Mouse (Mus musculus) mammary gland, adult 2 months (tissue): Measurements from ENCODE around the gene Olfr1353. TPM values are rescaled to one million over a fixed set of nuclear protein-coding genes. Genes with fewer than 3 reads are reported as not detected.

Experiments used
- polyA plus RNA-seq: library from polyadenylated mRNA; depleted of rRNA; stranded (reverse); fragments of >200 nt; gene quantifications from 2 replicates; pipeline ENCODE4 v1.2.3, GENCODE M21; 2012; ENCODE audit warnings: low replicate concordance; rRNA removed

Olfr1353 gene
- polyA plus RNA-seq = not detected in 2 replicates

GRCm38 (mm10) chr10:78963009-78963408 lies at the start of gene Olfr1353:
Gene Olfr1353, plus strand, starts transcription at chr10:78963309.

GRCm38 (mm10) chr10:78950336-78950735 lies 12.8 kb upstream of the Olfr1353 start, which contains the start of gene Olfr8:
Gene Olfr8, plus strand, starts transcription at chr10:78950636.

GRCm38 (mm10) chr10:78980750-78981149 lies 17.6 kb downstream of the Olfr1353 start, which contains the start of gene Olfr1352:
Gene Olfr1352, plus strand, starts transcription at chr10:78981050.

GRCm38 (mm10) chr10:79012172-79012571 lies 49.1 kb downstream of the Olfr1353 start, which contains the start of gene Olfr1351:
Gene Olfr1351, plus strand, starts transcription at chr10:79012472.

Other genes with a start within 250 kb of the Olfr1353 start
- gene Casp14, start 245.0 kb upstream of the Olfr1353 start, polyA plus RNA-seq = 0.52 TPM in 1 of 2 replicates, not detected in the other
- gene Ccdc105, start 210.2 kb upstream of the Olfr1353 start, polyA plus RNA-seq = not detected in 2 replicates
- gene Slc1a6, start 182.8 kb upstream of the Olfr1353 start, polyA plus RNA-seq = 0.06 and 0.24 TPM in 2 replicates
- gene Olfr1356, start 111.1 kb upstream of the Olfr1353 start, polyA plus RNA-seq = not detected in 2 replicates
- not detected in 2 replicates for gene Olfr1355, start 87.8 kb upstream of the Olfr1353 start, polyA plus RNA-seq
- not detected in 2 replicates for gene Olfr1354, start 50.1 kb upstream of the Olfr1353 start, polyA plus RNA-seq
- not detected in 2 replicates for gene Olfr8, start 12.7 kb upstream of the Olfr1353 start, polyA plus RNA-seq
- gene Olfr1352, start 17.7 kb downstream of the Olfr1353 start, polyA plus RNA-seq = not detected in 2 replicates
- not detected in 2 replicates for gene Olfr1351, start 49.2 kb downstream of the Olfr1353 start, polyA plus RNA-seq
- not detected in 2 replicates for gene Olfr57, start 65.4 kb downstream of the Olfr1353 start, polyA plus RNA-seq
- gene 2610008E11Rik, start 134.3 kb downstream of the Olfr1353 start, polyA plus RNA-seq = 1.0 and 2.5 TPM in 2 replicates
- not detected in 2 replicates for gene Vmn2r80, start 185.5 kb downstream of the Olfr1353 start, polyA plus RNA-seq